Mouse (Mus musculus) lung, adult 2 months (tissue): ENCODE measurements around the gene Dok1.

Experiments used
- CTCF ChIP-seq: fragments of 200-500 bp; IDR thresholded peaks from 2 replicates; pipeline ENCODE4 v1.5.1; 2011; ENCODE audit warnings: mild to moderate bottlenecking, low read length, control low read depth; ENCODE audit not compliant: insufficient read depth
- POLR2A ChIP-seq: fragments of 200-500 bp; IDR thresholded peaks from 2 replicates; pipeline ENCODE4 v1.6.1; 2011; ENCODE audit warnings: low read depth, mild to moderate bottlenecking, control low read depth, low read length, borderline replicate concordance; ENCODE audit errors: extremely low read depth

DNA sequence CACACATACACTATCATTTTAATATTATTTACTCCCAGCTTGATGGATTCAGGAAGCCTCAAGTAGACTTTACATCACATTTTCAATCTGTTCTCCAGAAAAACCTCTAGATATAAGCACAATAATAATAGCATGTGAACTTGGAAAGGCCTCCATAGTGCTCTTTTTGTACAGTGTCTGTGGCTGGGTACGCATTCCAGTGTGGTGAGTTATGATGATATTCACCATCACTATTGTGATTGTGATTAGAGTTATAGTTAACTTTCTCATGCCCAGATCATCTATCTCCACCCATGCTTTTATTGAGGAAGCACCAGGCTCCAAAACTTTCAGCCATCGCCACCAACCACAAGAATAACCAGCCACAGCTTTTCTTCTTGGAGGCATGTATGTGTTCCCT lies 9.5 kb downstream of the Dok1 start:
- TF ChIP-seq CTCF = no peak
- TF ChIP-seq POLR2A = no peak
